Mouse (Mus musculus) forebrain, embryonic 12.5 days (tissue): ENCODE measurements around the gene Asap2. TPM values are rescaled to one million over a fixed set of nuclear protein-coding genes. Genes with fewer than 3 reads are reported as not detected.
A peak's percentile ranks its signal among the peaks of the same experiment; 100 is the strongest.
"Not testable (repeated sequence)": the region's sequence is repeated elsewhere in the genome, so short reads cannot be mapped to it uniquely, and the experiment has no call there.

Source experiments
- ATAC-seq: fragments of 200-750 bp; cut with Nextera tagmentation; 2 replicates; pipeline ENCODE4 v1.8.0; 2017; ENCODE audit warnings: moderate TSS enrichment; ENCODE audit not compliant: low FRiP score
- H3K27ac ChIP-seq: fragments of 300-500 bp; sonication (generic); 2 replicates; pipeline ENCODE4 v1.5.1; 2016; ENCODE audit warnings: mild to moderate bottlenecking
- H3K27me3 ChIP-seq: fragments of 300-500 bp; sonication (generic); 2 replicates; pipeline ENCODE4 v1.6.1; 2016; ENCODE audit warnings: mild to moderate bottlenecking
- H3K36me3 ChIP-seq: fragments of 300-500 bp; sonication (generic); replicated peaks from 2 replicates; pipeline ENCODE4 v1.6.1; 2016; ENCODE audit warnings: mild to moderate bottlenecking
- H3K4me1 ChIP-seq: fragments of 300-500 bp; sonication (generic); 2 replicates; pipeline ENCODE4 v1.6.1; 2016
- H3K4me2 ChIP-seq: fragments of 300-500 bp; sonication (generic); 2 replicates; pipeline ENCODE4 v1.6.1; 2016; ENCODE audit warnings: mild to moderate bottlenecking, moderate library complexity
- H3K4me3 ChIP-seq: fragments of 300-500 bp; sonication (generic); replicated peaks from 2 replicates; pipeline ENCODE4 v1.5.1; 2016; ENCODE audit warnings: mild to moderate bottlenecking
- H3K9ac ChIP-seq: fragments of 300-500 bp; sonication (generic); 2 replicates; pipeline ENCODE4 v1.6.1; 2016; ENCODE audit warnings: mild to moderate bottlenecking
- H3K9me3 ChIP-seq: fragments of 300-500 bp; sonication (generic); 2 replicates; pipeline ENCODE4 v1.6.1; 2016
- WGBS: fragments of 180-500 bp; shearing (Covaris S2); methylation state at CpG from one replicate; pipeline ENCODE4 v1.1.7; 2016; 5-methylcytosine and 5-hydroxymethylcytosine counted together
- polyA plus RNA-seq: library from polyadenylated mRNA; unstranded; fragments of >200 nt; fragmentation: Nextera tagmentation; extraction: Ambion mirVana; gene quantifications from 2 replicates; pipeline ENCODE4 v1.2.1, GENCODE M21; 2016

Asap2 gene
- polyA plus RNA-seq = 18.6 TPM in 2 replicates

GRCm38 (mm10) chr12:20990132-20990531 lies at the start of gene Asap2:
Asap2 (plus strand) TSS chr12:20990459.
- Histone ChIP-seq H3K9ac (peak within 1 kb of the TSS; percentile 66), H3K4me3 (peak within 1 kb of the TSS; percentile 59), H3K27ac (peak within 1 kb of the TSS; percentile 56; the same call in 1 of the 2 replicates), H3K4me2 (peak within 1 kb of the TSS; percentile 45)
- not testable (repeated sequence) for H3K27me3 ChIP-seq, H3K9me3 ChIP-seq, ATAC-seq, H3K36me3 ChIP-seq, H3K4me1 ChIP-seq
- WGBS = 2% methylated on average over 11 of the region's 38 CpGs

- not testable (repeated sequence) for ATAC-seq, H3K4me3 ChIP-seq, H3K27ac ChIP-seq, H3K4me2 ChIP-seq, H3K9me3 ChIP-seq, H3K36me3 ChIP-seq, H3K9ac ChIP-seq, H3K27me3 ChIP-seq, H3K4me1 ChIP-seq
- WGBS = 64% methylated on average over 9 of the region's 9 CpGs
Measured at GRCm38 (mm10) chr12:20947051-20947997, 42.9 kb upstream of the Asap2 start.

GRCm38 (mm10) chr12:20990579-20990978 lies 320 bp downstream of the Asap2 start:
- H3K27me3 ChIP-seq, H3K9me3 ChIP-seq, ATAC-seq, H3K36me3 ChIP-seq, H3K4me1 ChIP-seq: not testable (repeated sequence)
- H3K4me3 ChIP-seq = peak overlapping the region; percentile 59
- peak overlapping the region; percentile 66 for H3K9ac ChIP-seq
- peak overlapping the region; percentile 44 for H3K4me2 ChIP-seq
- WGBS = 2% methylated on average over 45 of the region's 52 CpGs
- H3K27ac ChIP-seq = peak overlapping the region; percentile 56; the same call in 1 of the 2 replicates

GRCm38 (mm10) chr12:21030875-21031274 lies 40.6 kb downstream of the Asap2 start:
- H3K4me1 ChIP-seq, H3K4me2 ChIP-seq, H3K4me3 ChIP-seq, ATAC-seq, H3K36me3 ChIP-seq, H3K27me3 ChIP-seq, H3K27ac ChIP-seq, H3K9ac ChIP-seq: not testable (repeated sequence)
- H3K9me3 ChIP-seq = peaks cover 22% of the 10 kb centered on the region
- WGBS = 60% methylated on average over 6 of the region's 6 CpGs

DNA sequence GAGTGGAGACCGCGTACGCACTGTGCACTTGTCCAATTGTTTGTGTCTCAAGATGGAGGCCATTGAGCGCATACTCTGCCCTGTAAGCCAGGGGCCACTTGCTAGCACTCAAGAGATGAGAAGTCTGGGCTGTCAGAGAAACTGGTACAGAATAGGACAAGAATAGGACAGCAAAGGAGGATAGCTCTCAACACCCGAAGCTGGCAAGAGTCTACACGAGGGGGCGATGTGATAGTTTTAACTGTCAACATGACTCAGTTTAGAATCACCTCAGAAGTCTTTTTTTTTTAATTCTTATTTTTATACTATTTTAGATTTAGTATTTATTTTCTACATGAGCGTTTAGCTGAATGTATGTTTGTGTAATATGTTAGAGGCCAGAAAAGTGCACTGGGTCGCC lies 56.5 kb downstream of the Asap2 start:
- not testable (repeated sequence) for ATAC-seq, H3K27me3 ChIP-seq, H3K9me3 ChIP-seq, H3K36me3 ChIP-seq, H3K4me1 ChIP-seq, H3K4me3 ChIP-seq, H3K27ac ChIP-seq, H3K4me2 ChIP-seq, H3K9ac ChIP-seq
- 93% methylated on average over 9 of the region's 9 CpGs for WGBS

- H3K4me2 ChIP-seq, H3K4me1 ChIP-seq, H3K4me3 ChIP-seq, H3K9me3 ChIP-seq, ATAC-seq, H3K27ac ChIP-seq, H3K36me3 ChIP-seq, H3K9ac ChIP-seq, H3K27me3 ChIP-seq: not testable (repeated sequence)
- 41% methylated on average over 4 of the region's 4 CpGs for whole genome bisulfite sequencing
Measured at GRCm38 (mm10) chr12:21075731-21076130, 85.5 kb downstream of the Asap2 start.

- H3K27ac ChIP-seq, H3K27me3 ChIP-seq, H3K36me3 ChIP-seq, H3K4me2 ChIP-seq, H3K9me3 ChIP-seq, H3K9ac ChIP-seq, H3K4me1 ChIP-seq, H3K4me3 ChIP-seq, ATAC-seq: not testable (repeated sequence)
- WGBS = 20% methylated on average over 1 of the region's 1 CpGs
Measured at GRCm38 (mm10) chr12:21090168-21090567, 99.9 kb downstream of the Asap2 start.

DNA sequence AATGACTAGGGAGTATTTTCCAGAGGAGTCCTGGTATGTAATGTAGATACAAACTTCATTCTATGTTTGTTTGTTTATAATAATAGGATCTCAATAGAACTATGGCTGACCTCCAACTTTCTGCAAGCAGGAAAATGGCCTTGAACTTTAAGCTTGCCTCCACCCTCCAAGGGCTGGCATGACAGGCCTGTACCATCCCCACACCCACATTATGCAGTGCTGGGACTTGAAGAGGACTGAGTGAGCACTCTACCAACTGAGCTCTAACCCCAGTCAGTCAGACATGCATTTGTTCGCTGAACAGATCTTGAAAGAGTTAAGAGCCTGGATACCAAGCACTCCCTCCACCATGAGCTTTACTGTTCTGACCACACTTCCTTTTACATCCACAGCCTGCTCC lies 102.2 kb downstream of the Asap2 start:
- 81% methylated on average over 1 of the region's 1 CpGs for WGBS
- H3K4me1 ChIP-seq, H3K4me3 ChIP-seq, H3K27me3 ChIP-seq, H3K27ac ChIP-seq, H3K4me2 ChIP-seq, H3K36me3 ChIP-seq, H3K9ac ChIP-seq, ATAC-seq, H3K9me3 ChIP-seq: not testable (repeated sequence)

- H3K4me1 ChIP-seq, H3K27ac ChIP-seq, H3K4me3 ChIP-seq, H3K27me3 ChIP-seq, H3K36me3 ChIP-seq, ATAC-seq, H3K4me2 ChIP-seq, H3K9ac ChIP-seq, H3K9me3 ChIP-seq: not testable (repeated sequence)
- 43% methylated on average over 3 of the region's 3 CpGs for whole genome bisulfite sequencing
Measured at GRCm38 (mm10) chr12:21097806-21098325, 107.6 kb downstream of the Asap2 start.

DNA sequence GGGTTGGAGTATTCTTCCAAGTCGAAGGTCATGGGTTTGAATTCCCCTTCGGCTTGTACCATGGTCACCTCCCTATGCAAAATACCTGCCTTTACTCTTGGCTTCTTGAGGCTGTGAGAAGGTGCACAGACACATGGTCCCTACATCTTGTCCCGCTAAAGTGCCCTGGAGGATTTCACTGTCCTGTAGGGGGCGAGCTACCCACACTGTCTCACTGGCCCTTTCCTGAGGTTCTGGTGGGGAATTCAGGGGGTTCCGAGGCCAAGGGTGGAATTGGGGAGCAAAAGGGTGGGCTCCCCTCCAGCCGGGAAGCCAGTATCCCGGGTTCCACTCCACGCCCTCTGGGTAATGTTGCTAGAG lies 120.8 kb downstream of the Asap2 start:
- ATAC-seq = peak; percentile 59
- peak overlapping the region; percentile 91; the same call in 1 of the 2 replicates for H3K27ac ChIP-seq

GRCm38 (mm10) chr12:21111476-21112452 lies 121.5 kb downstream of the Asap2 start:
- no peaks in the 10 kb centered on the region for H3K9me3 ChIP-seq
- H3K36me3 ChIP-seq = no peaks in the 10 kb centered on the region
- H3K9ac ChIP-seq = peak overlapping the region; percentile 91
- peak; percentile 99 for ATAC-seq
- no peaks in the 10 kb centered on the region for H3K27me3 ChIP-seq
- H3K4me1 ChIP-seq = peaks cover 12% of the 10 kb centered on the region
- under 1% methylated on average over 101 of the region's 118 CpGs for WGBS
- H3K4me2 ChIP-seq = peak overlapping the region; percentile 64
- H3K27ac ChIP-seq = peak overlapping the region; percentile 91
- peak overlapping the region; percentile 89 for H3K4me3 ChIP-seq

More for the DNA sequence above, 120.8 kb downstream of the Asap2 start:
- Histone ChIP-seq H3K4me2 (peak overlapping the region; percentile 64), H3K9ac (peak overlapping the region; percentile 91), H3K4me3 (peak overlapping the region; percentile 89)
- not testable (repeated sequence) for H3K9me3 ChIP-seq, H3K36me3 ChIP-seq, H3K4me1 ChIP-seq, H3K27me3 ChIP-seq
- 7% methylated on average over 8 of the region's 8 CpGs for WGBS

- Histone ChIP-seq H3K27ac (peak overlapping the region; percentile 91), H3K4me1 (peaks cover 12% of the 10 kb centered on the region), H3K27me3 (no peaks in the 10 kb centered on the region), H3K4me3 (peak overlapping the region; percentile 89), H3K9ac (peak overlapping the region; percentile 91), H3K36me3 (no peaks in the 10 kb centered on the region), H3K4me2 (peak overlapping the region; percentile 64), H3K9me3 (no peaks in the 10 kb centered on the region)
- ATAC-seq = peak; percentile 59
- under 1% methylated on average over 17 of the region's 17 CpGs for WGBS
Measured at GRCm38 (mm10) chr12:21112453-21112857, 122.2 kb downstream of the Asap2 start.
